Mouse (Mus musculus) right cerebral cortex, postnatal 14 days (tissue): ENCODE results near the gene Ppp1r15a.
"Not testable (repeated sequence)": the region's sequence is repeated elsewhere in the genome, so short reads cannot be mapped to it uniquely, and the experiment has no call there.

Experiments used
- DNase-seq: peaks from one replicate; pipeline ENCODE4 v3.0.0; 2022

Gene Ppp1r15a

GRCm38 (mm10) chr7:45550821-45551511 is 24.9 kb upstream of the Ppp1r15a start:
- no peak for DNase-seq

- DNase-seq, result no peak
Measured at GRCm38 (mm10) chr7:45549641-45550436, 23.8 kb upstream of the Ppp1r15a start.

GRCm38 (mm10) chr7:45544525-45544924 is 18.5 kb upstream of the Ppp1r15a start:
- no peak for DNase-seq

GRCm38 (mm10) chr7:45540213-45540612 is 14.1 kb upstream of the Ppp1r15a start:
- no peak for DNase-seq

GRCm38 (mm10) chr7:45539095-45539494 is 13.0 kb upstream of the Ppp1r15a start:
- DNase-seq, result no peak

GRCm38 (mm10) chr7:45538163-45539041 is 12.3 kb upstream of the Ppp1r15a start:
- DNase-seq, result peak; percentile 42

- no peak for DNase-seq
Measured at GRCm38 (mm10) chr7:45537602-45538001, 11.5 kb upstream of the Ppp1r15a start.

- no peak for DNase-seq
Measured at GRCm38 (mm10) chr7:45535676-45536075, 9.6 kb upstream of the Ppp1r15a start.

- DNase-seq, result no peak
Measured at GRCm38 (mm10) chr7:45530643-45531042, 4.6 kb upstream of the Ppp1r15a start.

GRCm38 (mm10) chr7:45529461-45529860 is 3.4 kb upstream of the Ppp1r15a start:
- DNase-seq, result no peak

- not testable (repeated sequence) for DNase-seq
Measured at GRCm38 (mm10) chr7:45527169-45527568, 1.1 kb upstream of the Ppp1r15a start.

- DNase-seq, result no peak
Measured at GRCm38 (mm10) chr7:45526474-45527120, 529 bp upstream of the Ppp1r15a start.

GRCm38 (mm10) chr7:45524841-45525621 is 1.0 kb downstream of the Ppp1r15a start:
- DNase-seq, result no peak

GRCm38 (mm10) chr7:45523678-45524170 is 2.3 kb downstream of the Ppp1r15a start:
- no peak for DNase-seq

- no peak for DNase-seq
Measured at GRCm38 (mm10) chr7:45522957-45523676, 3.0 kb downstream of the Ppp1r15a start.

GRCm38 (mm10) chr7:45522194-45522752 is 3.8 kb downstream of the Ppp1r15a start:
- DNase-seq, result no peak

GRCm38 (mm10) chr7:45521728-45522184 is 4.3 kb downstream of the Ppp1r15a start:
- peak; percentile 91 for DNase-seq

GRCm38 (mm10) chr7:45520605-45521004 is 5.5 kb downstream of the Ppp1r15a start:
- DNase-seq, result no peak

GRCm38 (mm10) chr7:45519345-45520120 is 6.5 kb downstream of the Ppp1r15a start:
- no peak for DNase-seq

- no peak for DNase-seq
Measured at GRCm38 (mm10) chr7:45518618-45519017, 7.5 kb downstream of the Ppp1r15a start.
